Mouse (Mus musculus) cortical plate, adult 2 months (tissue): ENCODE measurements at regions not wholly inside any gene's neighbourhood (a gene's known extent, or its start where the extent isn't known, plus 50 kb on each side); places are given as distances from the start of the nearest gene placed in this dataset.

ENCODE experiments used
- H3K27ac ChIP-seq: fragments of 200-500 bp; 2 replicates; pipeline ENCODE4 v1.5.1; 2012; ENCODE audit warnings: low read length, control low read depth, inconsistent platforms; ENCODE audit not compliant: insufficient read depth
- H3K4me1 ChIP-seq: fragments of 200-500 bp; 2 replicates; pipeline ENCODE4 v1.6.1; 2011; ENCODE audit warnings: low read length; ENCODE audit not compliant: control insufficient read depth, insufficient read depth
- H3K4me3 ChIP-seq: fragments of 200-500 bp; 2 replicates; pipeline ENCODE4 v1.5.1; 2011; ENCODE audit warnings: mild to moderate bottlenecking, low read length, control low read depth; ENCODE audit not compliant: insufficient read depth
- CTCF ChIP-seq: fragments of 200-500 bp; IDR thresholded peaks from 2 replicates; pipeline ENCODE4 v1.5.1; 2011; ENCODE audit warnings: mild to moderate bottlenecking, control low read depth, low read length; ENCODE audit not compliant: insufficient read depth; ENCODE audit errors: extremely low read depth
- POLR2A ChIP-seq: fragments of 200-500 bp; IDR thresholded peaks from 2 replicates; pipeline ENCODE4 v1.6.1; 2011; ENCODE audit warnings: mild to moderate bottlenecking, low read length, control low read depth; ENCODE audit not compliant: insufficient read depth; ENCODE audit errors: extremely low read depth

GRCm38 (mm10) chr5:144621967-144622366 is 76.3 kb downstream of the Nptx2 start:
- peaks cover 1% of the 10 kb centered on the region; the same call in 1 of the 2 replicates for H3K4me1 ChIP-seq
- H3K27ac ChIP-seq = no peak overlapping the region
- TF ChIP-seq CTCF = no peak
- TF ChIP-seq POLR2A = no peak
- H3K4me3 ChIP-seq = no peak overlapping the region

GRCm38 (mm10) chr5:144623358-144623757 is 77.7 kb downstream of the Nptx2 start:
- H3K27ac ChIP-seq = no peak overlapping the region
- peaks cover 1% of the 10 kb centered on the region; the same call in 1 of the 2 replicates for H3K4me1 ChIP-seq
- H3K4me3 ChIP-seq = no peak overlapping the region
- TF ChIP-seq POLR2A = no peak
- no peak for TF ChIP-seq CTCF

- TF ChIP-seq POLR2A (no peak), CTCF (no peak)
- no peaks in the 10 kb centered on the region for H3K4me1 ChIP-seq
- no peak overlapping the region for H3K27ac ChIP-seq
- no peak overlapping the region for H3K4me3 ChIP-seq
Measured at GRCm38 (mm10) chr5:144632295-144632694, 86.6 kb downstream of the Nptx2 start.

- H3K27ac ChIP-seq = no peak overlapping the region
- TF ChIP-seq CTCF (peak; percentile 64), POLR2A (no peak)
- no peaks in the 10 kb centered on the region for H3K4me1 ChIP-seq
- no peak overlapping the region for H3K4me3 ChIP-seq
Measured at GRCm38 (mm10) chr5:144638631-144639030, 92.9 kb downstream of the Nptx2 start.

GRCm38 (mm10) chr5:144639639-144640038 is 93.9 kb downstream of the Nptx2 start:
- H3K4me1 ChIP-seq = no peaks in the 10 kb centered on the region
- H3K27ac ChIP-seq = no peak overlapping the region
- no peak overlapping the region for H3K4me3 ChIP-seq
- no peak for TF ChIP-seq CTCF
- TF ChIP-seq POLR2A = no peak

GRCm38 (mm10) chr5:144642766-144643165 is 97.1 kb downstream of the Nptx2 start:
- Histone ChIP-seq H3K4me1 (no peaks in the 10 kb centered on the region), H3K27ac (no peak overlapping the region), H3K4me3 (no peak overlapping the region)
- TF ChIP-seq POLR2A (no peak), CTCF (no peak)

- Histone ChIP-seq H3K4me1 (peaks cover 3% of the 10 kb centered on the region; the same call in 1 of the 2 replicates), H3K4me3 (no peak overlapping the region), H3K27ac (no peak overlapping the region)
- TF ChIP-seq CTCF (no peak), POLR2A (no peak)
Measured at GRCm38 (mm10) chr5:144643438-144643837, 97.7 kb downstream of the Nptx2 start.

- no peak overlapping the region for H3K4me3 ChIP-seq
- H3K27ac ChIP-seq = no peak overlapping the region
- H3K4me1 ChIP-seq = peaks cover 3% of the 10 kb centered on the region; the same call in 1 of the 2 replicates
- TF ChIP-seq POLR2A (no peak), CTCF (no peak)
Measured at GRCm38 (mm10) chr5:144645367-144645766, 99.7 kb downstream of the Nptx2 start.

GRCm38 (mm10) chr5:144647311-144648104 is 101.8 kb downstream of the Nptx2 start:
- no peak for TF ChIP-seq POLR2A
- no peak overlapping the region for H3K4me3 ChIP-seq
- H3K27ac ChIP-seq = 0 out of 2 replicates have a peak overlapping the region, but pooled peaks have one; percentile 1

GRCm38 (mm10) chr5:144652231-144652630 is 106.5 kb downstream of the Nptx2 start:
- Histone ChIP-seq H3K4me1 (peaks cover 3% of the 10 kb centered on the region; the same call in 1 of the 2 replicates), H3K27ac (no peak overlapping the region), H3K4me3 (no peak overlapping the region)
- TF ChIP-seq CTCF = no peak

More at GRCm38 (mm10) chr5:144647311-144648104, 101.8 kb downstream of the Nptx2 start:
- H3K4me1 ChIP-seq = peaks cover 3% of the 10 kb centered on the region; the same call in 1 of the 2 replicates
